Mouse (Mus musculus) layer of hippocampus, adult 6 months (tissue): ENCODE data around the gene Mettl11b. TPM values are rescaled to one million over a fixed set of nuclear protein-coding genes. Genes with fewer than 3 reads are reported as not detected.

Experiments used
- long read RNA-seq, 2 experiments: library from polyadenylated mRNA; unstranded; transcript quantifications; one replicate each; pipeline ENCODE4 v2.0.0; 2019 to 2020
- polyA plus RNA-seq: library from polyadenylated mRNA; unstranded; fragments of <200 nt; fragmentation: Nextera tagmentation; gene quantifications from 2 replicates; pipeline ENCODE4 v1.2.3, GENCODE M21; 2021

The Mettl11b gene
- 1.7 and 2.0 TPM in 2 replicates for polyA plus RNA-seq
- long read RNA-seq, experiment 1, result 0 reads
- long read RNA-seq, experiment 2, partial matches to known transcripts, result 0 of 6 reads
- long read RNA-seq, experiment 2, other reads (novel, unspliced or antisense), result 4 of 6 reads

GRCm38 (mm10) chr1:163725106-163725759 lies at the start of gene Mettl11b:
TSS of gene Mettl11b (minus strand) at chr1:163725232.

Other genes starting within 250 kb of the Mettl11b start
- 105 and 108 TPM in 2 replicates for gene Kifap3, start 54.4 kb upstream of the Mettl11b start, polyA plus RNA-seq
- 9.9 and 10.3 TPM in 2 replicates for gene Scyl3, start 203.9 kb upstream of the Mettl11b start, polyA plus RNA-seq